Mouse (Mus musculus): ENCODE results near the gene Foxa3. TPM values are rescaled to one million over a fixed set of nuclear protein-coding genes. Genes with fewer than 3 reads are reported as not detected.

Foxa3 gene
- total and polyA plus RNA-seq, 3 experiments: 0.06 TPM; not detected in 2

DNA sequence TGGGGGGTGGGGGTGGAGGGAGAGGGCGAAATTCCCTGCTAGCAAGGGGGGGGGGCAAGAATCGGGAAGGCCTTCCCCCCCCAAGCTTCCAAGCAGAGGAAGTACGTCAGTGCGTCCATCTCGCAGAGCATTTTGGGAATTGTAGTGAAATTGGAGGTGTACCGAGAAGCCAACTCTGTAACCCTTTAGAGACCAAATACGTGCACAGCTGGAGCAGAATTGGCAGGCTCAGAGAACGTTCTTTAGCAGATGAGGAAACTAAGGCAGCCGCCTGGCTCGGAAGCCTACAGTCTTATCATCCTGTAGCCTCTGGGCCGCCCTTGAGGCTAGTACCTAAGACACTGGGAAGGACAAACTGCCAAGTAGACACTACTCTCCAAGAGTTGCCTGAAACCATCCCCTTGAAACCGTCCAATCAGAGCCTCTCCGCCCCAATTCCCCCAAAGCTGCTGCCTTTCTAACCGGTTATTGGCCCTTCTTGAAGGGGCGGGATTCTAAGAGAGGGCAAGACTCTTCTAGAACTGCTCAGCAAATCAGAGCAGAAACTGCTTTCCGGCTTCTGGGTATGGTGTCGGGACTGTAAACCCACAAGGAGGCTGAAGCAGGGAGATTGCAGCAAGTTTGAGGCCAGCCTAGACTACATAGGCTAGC is 20.4 kb downstream of the Foxa3 start:
- H3K27ac ChIP-seq: peak overlapping the region; percentile 94
- peak; percentile 78 to 86 for DNase-seq
- peak overlapping the region; percentile 78 for H3K9ac ChIP-seq (ENCODE audit: low read depth, low read length)
- no peaks in the 10 kb centered on the region for H3K27me3 ChIP-seq (ENCODE audit: control insufficient read depth, insufficient read depth, low read length)
- H3K79me2 ChIP-seq (replicated peaks; ENCODE audit: control insufficient read depth, insufficient read depth, low read length): peaks cover 4% of the 10 kb centered on the region; the same call in 1 of the 2 replicates
- H3K4me1 ChIP-seq (ENCODE audit: control insufficient read depth, insufficient read depth, low read length): peaks cover 2% of the 10 kb centered on the region; the same call in 1 of the 2 replicates
- H3K36me3 ChIP-seq (ENCODE audit: control insufficient read depth, insufficient read depth, low read length): peaks cover 2% of the 10 kb centered on the region
- TF ChIP-seq CTCF (IDR thresholded peaks at IDR 0.05) (no peak), POLR2A (IDR thresholded peaks at IDR 0.05; ENCODE audit: insufficient read depth, low read depth, low read length) (peak; percentile 48; the same call in 1 of the 2 replicates)
- WGBS: 2% methylated on average over 17 of the region's 17 CpGs
- peak overlapping the region; percentile 54 for H3K4me3 ChIP-seq
- intact Hi-C loops (cut with DNase I): no loop called here

DNA sequence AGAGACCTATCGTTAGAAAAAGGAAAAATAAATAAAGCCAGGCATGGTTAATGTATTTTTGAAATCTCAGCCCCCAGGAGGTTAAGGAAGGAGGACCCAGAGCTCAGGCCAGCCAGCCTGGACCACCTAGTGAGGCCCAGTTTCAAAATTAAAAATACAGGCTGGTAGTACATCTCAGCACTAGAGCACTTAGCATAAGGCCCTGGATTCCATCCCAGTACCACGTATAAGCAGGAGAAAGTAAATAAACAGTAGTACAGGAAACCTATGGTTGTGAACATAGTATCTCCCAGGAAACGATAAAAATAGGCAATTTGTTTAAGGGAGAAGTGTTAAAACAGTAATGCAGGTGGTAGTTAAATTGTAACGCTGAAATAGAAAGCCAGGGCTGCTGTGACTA is 21.2 kb downstream of the Foxa3 start:
- Histone ChIP-seq H3K4me1 (ENCODE audit: control insufficient read depth, insufficient read depth, low read length) (peaks cover 2% of the 10 kb centered on the region; the same call in 1 of the 2 replicates), H3K27me3 (ENCODE audit: control insufficient read depth, insufficient read depth, low read length) (no peaks in the 10 kb centered on the region), H3K79me2 (replicated peaks; ENCODE audit: control insufficient read depth, insufficient read depth, low read length) (peaks cover 4% of the 10 kb centered on the region; the same call in 1 of the 2 replicates), H3K36me3 (ENCODE audit: control insufficient read depth, insufficient read depth, low read length) (peaks cover 2% of the 10 kb centered on the region), H3K4me3 (no peak overlapping the region; the same call in 1 of the 2 replicates), H3K27ac (peak overlapping the region; percentile 94), H3K9ac (ENCODE audit: low read depth, low read length) (peak overlapping the region; percentile 78; the same call in 1 of the 2 replicates)
- TF ChIP-seq CTCF (IDR thresholded peaks at IDR 0.05) (no peak), EP300 (IDR thresholded peaks at IDR 0.05; ENCODE audit: insufficient read depth, low read depth, low read length) (no peak), POLR2A (IDR thresholded peaks at IDR 0.05; ENCODE audit: insufficient read depth, low read depth, low read length) (no peak)
- intact Hi-C loops (cut with DNase I): no loop called here
- 20% methylated on average over 4 of the region's 4 CpGs for WGBS
- no peak for DNase-seq

DNA sequence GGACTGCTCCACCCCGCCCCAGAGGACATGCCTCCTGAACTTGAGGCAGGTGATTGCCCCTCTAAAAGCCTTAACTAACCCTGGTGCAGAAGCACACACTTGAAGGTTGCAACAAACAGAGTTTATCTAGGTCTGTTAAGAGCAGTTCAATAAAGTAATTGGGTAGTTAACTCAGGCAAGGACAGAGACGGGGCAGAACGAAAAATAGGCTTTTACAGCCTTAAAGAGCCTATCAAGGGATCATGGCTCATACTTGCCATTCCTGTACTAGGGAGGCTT is 21.6 kb downstream of the Foxa3 start:
- peak overlapping the region; percentile 45; the same call in 1 of the 2 replicates for H3K4me3 ChIP-seq
- peaks cover 2% of the 10 kb centered on the region; the same call in 1 of the 2 replicates for H3K4me1 ChIP-seq (ENCODE audit: control insufficient read depth, insufficient read depth, low read length)
- no peak for DNase-seq
- intact Hi-C loops (cut with DNase I): no loop called here
- TF ChIP-seq EP300 (IDR thresholded peaks at IDR 0.05; ENCODE audit: insufficient read depth, low read depth, low read length) (no peak), POLR2A (IDR thresholded peaks at IDR 0.05; ENCODE audit: insufficient read depth, low read depth, low read length) (no peak), CTCF (IDR thresholded peaks at IDR 0.05) (no peak)
- H3K36me3 ChIP-seq (ENCODE audit: control insufficient read depth, insufficient read depth, low read length): peaks cover 2% of the 10 kb centered on the region
- peak overlapping the region; percentile 94 for H3K27ac ChIP-seq
- H3K79me2 ChIP-seq (replicated peaks; ENCODE audit: control insufficient read depth, insufficient read depth, low read length): peaks cover 4% of the 10 kb centered on the region; the same call in 1 of the 2 replicates
- WGBS: 59% methylated on average over 3 of the region's 3 CpGs
- no peaks in the 10 kb centered on the region for H3K27me3 ChIP-seq (ENCODE audit: control insufficient read depth, insufficient read depth, low read length)
- H3K9ac ChIP-seq (ENCODE audit: low read depth, low read length): no peak overlapping the region

DNA sequence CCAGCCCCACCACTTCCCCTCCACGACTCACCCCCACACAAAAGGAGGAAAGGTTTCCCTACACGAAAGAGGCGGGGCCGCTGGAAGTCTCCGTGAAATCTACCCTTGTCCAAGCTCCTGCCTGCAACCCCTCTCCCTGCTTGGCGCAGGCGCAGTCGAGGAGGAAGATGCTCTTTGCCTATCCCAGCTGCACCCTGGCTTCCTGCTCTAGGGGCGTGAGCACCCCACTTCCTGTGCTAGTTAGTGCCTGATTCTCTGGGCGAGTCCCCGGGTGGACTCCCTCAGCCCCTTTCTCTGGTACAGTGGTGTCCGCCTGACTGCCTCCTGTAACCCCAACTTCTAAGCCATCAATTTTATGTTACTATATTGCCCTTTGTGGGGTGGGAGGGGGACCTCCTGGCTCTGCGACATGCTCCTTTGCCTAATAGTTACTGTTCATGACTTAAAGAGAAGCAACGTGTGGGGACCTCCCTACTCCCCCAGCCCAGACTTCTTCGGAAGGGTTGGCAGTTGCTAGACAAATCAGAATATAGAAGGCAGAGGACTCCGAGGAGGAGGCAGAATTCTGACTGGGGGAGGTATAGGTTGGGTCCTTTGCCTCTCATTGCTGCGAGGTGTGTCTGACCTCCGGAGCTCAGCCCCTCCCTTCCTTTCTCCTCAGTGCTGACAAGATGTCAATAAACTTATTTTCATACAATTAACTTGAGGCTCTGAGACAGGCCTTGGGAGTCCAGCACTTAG is 22.1 kb downstream of the Foxa3 start:
- intact Hi-C loops (cut with DNase I): no loop called here
- peak; percentile 81 to 89 for DNase-seq
- peaks cover 2% of the 10 kb centered on the region; the same call in 1 of the 2 replicates for H3K4me1 ChIP-seq (ENCODE audit: control insufficient read depth, insufficient read depth, low read length)

DNA sequence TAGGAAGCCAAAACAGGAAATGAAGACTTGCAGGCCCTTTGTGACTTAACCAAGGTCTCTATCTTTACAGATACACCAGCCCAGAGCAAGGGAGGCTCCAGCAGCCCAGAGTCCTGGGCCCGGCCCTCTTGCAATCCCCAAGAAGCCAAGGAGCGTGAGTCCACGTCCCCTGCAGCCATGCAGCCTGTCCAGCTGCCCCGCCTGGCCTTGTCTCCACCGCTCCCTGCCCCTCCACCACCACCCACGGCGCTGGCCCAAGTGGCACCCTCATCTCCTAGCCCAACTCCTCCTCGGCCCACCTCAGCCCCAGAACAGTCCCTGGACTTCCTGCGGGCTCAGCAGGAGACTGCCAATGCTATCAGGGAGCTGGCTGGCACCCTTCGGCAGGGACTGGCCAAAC is 22.9 kb downstream of the Foxa3 start:
- TF ChIP-seq EP300 (IDR thresholded peaks at IDR 0.05; ENCODE audit: insufficient read depth, low read depth, low read length) (no peak), CTCF (IDR thresholded peaks at IDR 0.05) (no peak), POLR2A (IDR thresholded peaks at IDR 0.05; ENCODE audit: insufficient read depth, low read depth, low read length) (no peak)
- Histone ChIP-seq H3K36me3 (ENCODE audit: control insufficient read depth, insufficient read depth, low read length) (no peaks in the 10 kb centered on the region; the same call in 1 of the 2 replicates), H3K27ac (peak overlapping the region; percentile 94), H3K4me1 (ENCODE audit: control insufficient read depth, insufficient read depth, low read length) (peaks cover 2% of the 10 kb centered on the region; the same call in 1 of the 2 replicates), H3K27me3 (ENCODE audit: control insufficient read depth, insufficient read depth, low read length) (no peaks in the 10 kb centered on the region), H3K9ac (ENCODE audit: low read depth, low read length) (peak overlapping the region; percentile 57), H3K4me3 (peak overlapping the region; percentile 45), H3K79me2 (replicated peaks; ENCODE audit: control insufficient read depth, insufficient read depth, low read length) (peaks cover 4% of the 10 kb centered on the region; the same call in 1 of the 2 replicates)
- WGBS: 31% methylated on average over 10 of the region's 10 CpGs
- DNase-seq: peak in 1 of 2 experiments; percentile 29
- intact Hi-C loops (cut with DNase I): no loop called here

More for the DNA sequence above, 22.1 kb downstream of the Foxa3 start:
- peak overlapping the region; percentile 57 for H3K9ac ChIP-seq (ENCODE audit: low read depth, low read length)
- peaks cover 2% of the 10 kb centered on the region for H3K36me3 ChIP-seq (ENCODE audit: control insufficient read depth, insufficient read depth, low read length)
- TF ChIP-seq CTCF (IDR thresholded peaks at IDR 0.05): no peak
- peak; percentile 75 for TF ChIP-seq POLR2A (IDR thresholded peaks at IDR 0.05; ENCODE audit: insufficient read depth, low read depth, low read length)
- no peak for TF ChIP-seq EP300 (IDR thresholded peaks at IDR 0.05; ENCODE audit: insufficient read depth, low read depth, low read length)
- H3K27ac ChIP-seq: peak overlapping the region; percentile 94
- WGBS: 22% methylated on average over 18 of the region's 18 CpGs
- H3K27me3 ChIP-seq (ENCODE audit: control insufficient read depth, insufficient read depth, low read length): no peaks in the 10 kb centered on the region
- peak overlapping the region; percentile 45 for H3K4me3 ChIP-seq
- peaks cover 4% of the 10 kb centered on the region; the same call in 1 of the 2 replicates for H3K79me2 ChIP-seq (replicated peaks; ENCODE audit: control insufficient read depth, insufficient read depth, low read length)
